Mouse (Mus musculus): ENCODE data around the gene Lzts2. TPM values are rescaled to one million over a fixed set of nuclear protein-coding genes. Genes with fewer than 3 reads are reported as not detected.

Gene Lzts2
- polyA plus RNA-seq, 1 experiment from 2014 or later = 26.2 TPM

- H3K36me3 ChIP-seq (ENCODE audit: control insufficient read depth, insufficient read depth) = peaks cover 54% of the 10 kb centered on the region
- H3K9ac ChIP-seq (ENCODE audit: low read depth, low read length) = peak within 1 kb of the TSS; percentile 74
- TF ChIP-seq CTCF (IDR thresholded peaks at IDR 0.05; ENCODE audit: low read depth) = no peak
- no peaks in the 10 kb centered on the region for H3K9me3 ChIP-seq (ENCODE audit: control insufficient read depth)
- H3K4me1 ChIP-seq (replicated peaks; ENCODE audit: control insufficient read depth, insufficient read depth, low read length) = no peaks in the 10 kb centered on the region; the same call in 1 of the 2 replicates
- H3K4me2 ChIP-seq (replicated peaks; ENCODE audit: low read depth) = peak within 1 kb of the TSS; percentile 93
- WGBS = under 1% methylated on average over 82 of the region's 82 CpGs
- peak; percentile 87 for ATAC-seq
- no peaks in the 10 kb centered on the region for H3K27me3 ChIP-seq (replicated peaks; ENCODE audit: control insufficient read depth, insufficient read depth, low read length)
- H3K4me3 ChIP-seq (ENCODE audit: low read depth, low read length) = peak within 1 kb of the TSS; percentile 86
- peak within 1 kb of the TSS; percentile 54 for H3K27ac ChIP-seq (ENCODE audit: low read depth, low read length)
Measured at GRCm38 (mm10) chr19:45005957-45006712, 8.1 kb upstream of the Lzts2 start, which contains the start of gene Mrpl43. Mrpl43 (minus strand) TSS chr19:45006442.

DNA sequence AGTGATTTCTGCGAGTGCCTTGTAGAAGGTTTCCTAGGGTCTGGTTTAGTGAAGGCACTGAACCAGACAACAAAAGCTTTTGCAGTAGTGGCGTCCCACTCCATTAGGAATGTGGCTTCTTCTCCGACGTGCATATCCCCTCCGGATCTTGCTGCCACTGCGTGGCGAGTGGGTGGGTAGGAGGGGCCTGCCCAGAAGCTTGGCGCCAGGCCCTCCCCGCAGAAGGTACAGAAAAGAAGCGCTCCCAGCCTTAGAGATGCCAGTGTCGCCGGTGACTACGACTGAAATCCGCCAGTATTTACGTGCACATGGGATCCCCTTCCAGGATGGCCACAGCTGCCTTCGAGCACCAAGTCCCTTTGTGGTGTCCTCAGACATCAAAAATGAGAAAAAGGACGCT, 7.2 kb upstream of the Lzts2 start:
- Histone ChIP-seq H3K36me3 (ENCODE audit: control insufficient read depth, insufficient read depth) (peaks cover 53% of the 10 kb centered on the region), H3K4me2 (replicated peaks; ENCODE audit: low read depth) (peak overlapping the region; percentile 93), H3K4me3 (ENCODE audit: low read depth, low read length) (peak overlapping the region; percentile 86), H3K27me3 (replicated peaks; ENCODE audit: control insufficient read depth, insufficient read depth, low read length) (no peaks in the 10 kb centered on the region), H3K9ac (ENCODE audit: low read depth, low read length) (peak overlapping the region; percentile 74), H3K27ac (ENCODE audit: low read depth, low read length) (peak overlapping the region; percentile 54; the same call in 1 of the 2 replicates), H3K9me3 (ENCODE audit: control insufficient read depth) (no peaks in the 10 kb centered on the region), H3K4me1 (replicated peaks; ENCODE audit: control insufficient read depth, insufficient read depth, low read length) (no peaks in the 10 kb centered on the region; the same call in 1 of the 2 replicates)
- ATAC-seq = no peak
- 19% methylated on average over 17 of the region's 17 CpGs for WGBS
- no peak for TF ChIP-seq CTCF (IDR thresholded peaks at IDR 0.05; ENCODE audit: low read depth)

DNA sequence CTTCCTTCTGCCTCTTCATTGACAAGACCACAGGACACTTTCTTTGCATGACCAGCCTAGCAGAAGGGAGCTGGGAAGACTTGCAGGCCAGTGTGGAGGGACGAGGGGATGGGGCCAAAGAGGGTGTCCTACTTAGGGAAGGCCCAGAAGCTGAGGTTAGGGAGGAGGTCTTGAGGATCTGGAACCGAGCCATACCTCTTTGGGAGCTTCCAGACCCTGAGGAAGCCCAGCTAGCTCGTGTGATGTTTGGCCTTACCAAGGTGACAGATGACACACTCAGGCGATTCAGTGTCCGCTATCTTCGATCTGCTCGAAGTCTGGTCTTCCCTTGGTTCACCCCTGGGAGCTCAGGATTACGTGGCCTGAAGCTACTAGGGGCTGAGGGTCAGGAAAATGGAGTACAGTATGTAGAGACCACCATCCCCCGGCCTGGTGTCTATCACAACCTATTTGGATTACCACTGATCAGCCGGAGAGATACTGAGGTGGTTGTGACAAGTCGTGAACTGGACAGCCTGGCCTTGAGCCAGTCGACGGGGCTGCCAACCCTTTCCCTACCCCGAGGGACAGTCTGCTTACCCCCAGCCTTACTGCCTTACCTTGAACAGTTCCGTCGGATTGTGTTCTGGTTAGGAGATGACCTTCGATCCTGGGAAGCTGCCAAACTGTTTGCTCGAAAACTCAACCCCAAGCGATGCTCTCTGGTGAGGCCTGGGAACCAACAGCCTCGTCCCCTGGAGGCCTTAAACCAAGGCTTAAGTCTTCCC, 6.6 kb upstream of the Lzts2 start:
- Histone ChIP-seq H3K9me3 (ENCODE audit: control insufficient read depth) (no peaks in the 10 kb centered on the region), H3K4me3 (ENCODE audit: low read depth, low read length) (peak overlapping the region; percentile 86; the same call in 1 of the 2 replicates), H3K27me3 (replicated peaks; ENCODE audit: control insufficient read depth, insufficient read depth, low read length) (no peaks in the 10 kb centered on the region), H3K27ac (ENCODE audit: low read depth, low read length) (no peak overlapping the region; the same call in 1 of the 2 replicates), H3K4me2 (replicated peaks; ENCODE audit: low read depth) (peak overlapping the region; percentile 93), H3K4me1 (replicated peaks; ENCODE audit: control insufficient read depth, insufficient read depth, low read length) (no peaks in the 10 kb centered on the region; the same call in 1 of the 2 replicates), H3K9ac (ENCODE audit: low read depth, low read length) (peak overlapping the region; percentile 74; the same call in 1 of the 2 replicates), H3K36me3 (ENCODE audit: control insufficient read depth, insufficient read depth) (peaks cover 52% of the 10 kb centered on the region)
- ATAC-seq = no peak
- 70% methylated on average over 20 of the region's 20 CpGs for WGBS
- TF ChIP-seq CTCF (IDR thresholded peaks at IDR 0.05; ENCODE audit: low read depth) = no peak

DNA sequence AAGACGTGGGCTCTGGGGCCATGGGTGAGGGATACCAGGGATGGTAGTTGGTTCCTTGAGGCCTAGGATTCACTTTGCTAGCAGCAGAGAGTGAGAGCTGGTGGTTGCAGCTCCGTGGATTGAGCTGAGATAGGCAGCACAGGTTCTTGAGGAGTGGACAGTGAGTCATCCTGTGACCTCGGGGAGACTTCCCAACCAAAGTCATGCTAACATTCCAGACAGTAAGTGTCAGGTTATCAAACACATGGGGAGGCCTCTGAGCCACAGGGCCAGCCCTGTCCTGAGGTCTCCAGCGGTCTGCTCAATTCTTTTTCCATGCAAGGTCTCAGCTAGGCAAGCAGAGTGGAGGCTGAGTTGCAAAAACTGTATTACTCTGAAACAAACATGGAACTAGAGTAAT, 3.6 kb upstream of the Lzts2 start:
- 82% methylated on average over 4 of the region's 4 CpGs for WGBS

DNA sequence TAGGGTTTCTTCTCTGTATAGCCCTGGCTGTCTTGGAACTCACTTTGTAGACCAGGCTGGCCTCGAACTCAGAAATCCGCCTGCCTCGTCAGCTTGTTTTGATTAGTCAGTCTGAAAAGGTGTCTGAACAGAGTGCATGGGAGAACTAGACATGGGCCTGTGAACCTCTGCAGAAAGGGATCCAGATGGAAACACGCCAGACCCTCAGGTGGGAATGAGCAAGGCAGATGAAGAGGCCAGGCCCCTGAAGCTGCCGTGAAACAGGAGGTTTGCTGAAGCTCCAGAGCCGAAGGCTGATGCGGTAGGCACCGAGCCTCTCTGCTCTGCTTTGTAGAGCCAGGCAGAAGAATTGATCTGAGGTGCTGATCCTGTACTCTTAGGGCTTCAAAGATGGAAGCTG, 2.0 kb upstream of the Lzts2 start:
- Histone ChIP-seq H3K4me3 (ENCODE audit: low read depth, low read length) (no peak overlapping the region), H3K27me3 (replicated peaks; ENCODE audit: control insufficient read depth, insufficient read depth, low read length) (no peaks in the 10 kb centered on the region), H3K9ac (ENCODE audit: low read depth, low read length) (no peak overlapping the region), H3K4me2 (replicated peaks; ENCODE audit: low read depth) (no peak overlapping the region), H3K36me3 (ENCODE audit: control insufficient read depth, insufficient read depth) (peaks cover 35% of the 10 kb centered on the region), H3K27ac (ENCODE audit: low read depth, low read length) (no peak overlapping the region), H3K4me1 (replicated peaks; ENCODE audit: control insufficient read depth, insufficient read depth, low read length) (no peaks in the 10 kb centered on the region; the same call in 1 of the 2 replicates), H3K9me3 (ENCODE audit: control insufficient read depth) (no peaks in the 10 kb centered on the region)
- ATAC-seq = no peak
- no peak for TF ChIP-seq CTCF (IDR thresholded peaks at IDR 0.05; ENCODE audit: low read depth)
- 91% methylated on average over 8 of the region's 8 CpGs for WGBS

More for the DNA sequence above, 3.6 kb upstream of the Lzts2 start:
- Histone ChIP-seq H3K36me3 (ENCODE audit: control insufficient read depth, insufficient read depth) (peaks cover 35% of the 10 kb centered on the region), H3K4me2 (replicated peaks; ENCODE audit: low read depth) (no peak overlapping the region), H3K27ac (ENCODE audit: low read depth, low read length) (no peak overlapping the region), H3K9ac (ENCODE audit: low read depth, low read length) (no peak overlapping the region), H3K9me3 (ENCODE audit: control insufficient read depth) (no peaks in the 10 kb centered on the region), H3K4me3 (ENCODE audit: low read depth, low read length) (no peak overlapping the region), H3K27me3 (replicated peaks; ENCODE audit: control insufficient read depth, insufficient read depth, low read length) (no peaks in the 10 kb centered on the region), H3K4me1 (replicated peaks; ENCODE audit: control insufficient read depth, insufficient read depth, low read length) (no peaks in the 10 kb centered on the region; the same call in 1 of the 2 replicates)
- ATAC-seq = no peak
- TF ChIP-seq CTCF (IDR thresholded peaks at IDR 0.05; ENCODE audit: low read depth) = no peak

GRCm38 (mm10) chr19:45012636-45013035, 1.6 kb upstream of the Lzts2 start:
- H3K4me1 ChIP-seq (replicated peaks; ENCODE audit: control insufficient read depth, insufficient read depth, low read length) = no peaks in the 10 kb centered on the region
- H3K4me3 ChIP-seq (ENCODE audit: low read depth, low read length) = no peak overlapping the region
- no peak overlapping the region for H3K4me2 ChIP-seq (replicated peaks; ENCODE audit: low read depth)
- no peak overlapping the region for H3K27ac ChIP-seq (ENCODE audit: low read depth, low read length)
- WGBS = 36% methylated on average over 6 of the region's 6 CpGs
- H3K36me3 ChIP-seq (ENCODE audit: control insufficient read depth, insufficient read depth) = peaks cover 35% of the 10 kb centered on the region
- no peak overlapping the region for H3K9ac ChIP-seq (ENCODE audit: low read depth, low read length)
- no peak for ATAC-seq
- H3K27me3 ChIP-seq (replicated peaks; ENCODE audit: control insufficient read depth, insufficient read depth, low read length) = no peaks in the 10 kb centered on the region
- H3K9me3 ChIP-seq (ENCODE audit: control insufficient read depth) = no peaks in the 10 kb centered on the region
- peak; percentile 81 for TF ChIP-seq CTCF (IDR thresholded peaks at IDR 0.05; ENCODE audit: low read depth)
